Mouse (Mus musculus) lung, postnatal 0 days (tissue): Measurements from ENCODE around the gene Ggt5. TPM values are rescaled to one million over a fixed set of nuclear protein-coding genes. Genes with fewer than 3 reads are reported as not detected.

ENCODE experiments used
- ATAC-seq: fragments of 200-750 bp; cut with Nextera tagmentation; 2 replicates; pipeline ENCODE4 v1.8.0; 2017; ENCODE audit warnings: moderate library complexity
- DNase-seq: peaks from one replicate; pipeline ENCODE4 v3.0.0-alpha.2; 2016; ENCODE audit warnings: low spot score
- H3K27ac ChIP-seq: fragments of 300-500 bp; sonication (generic); 2 replicates; pipeline ENCODE4 v1.5.1; 2014; ENCODE audit warnings: antibody characterized with exemption, mild to moderate bottlenecking, low read length, mixed read lengths
- H3K27me3 ChIP-seq: fragments of 300-500 bp; sonication (generic); replicated peaks from 2 replicates; pipeline ENCODE4 v1.6.1; 2014; ENCODE audit warnings: low read length, mixed read lengths; ENCODE audit not compliant: insufficient read depth
- H3K36me3 ChIP-seq: fragments of 300-500 bp; sonication (generic); 2 replicates; pipeline ENCODE4 v1.6.1; 2014; ENCODE audit warnings: low read length, mixed read lengths; ENCODE audit not compliant: insufficient read depth
- H3K4me1 ChIP-seq: fragments of 300-500 bp; sonication (generic); 2 replicates; pipeline ENCODE4 v1.6.1; 2014; ENCODE audit warnings: antibody characterized with exemption, low read depth, low read length, mixed read lengths; ENCODE audit not compliant: insufficient read depth
- H3K4me2 ChIP-seq: fragments of 300-500 bp; sonication (generic); replicated peaks from 2 replicates; pipeline ENCODE4 v1.6.1; 2014; ENCODE audit warnings: low read depth, mild to moderate bottlenecking, low read length, moderate library complexity, mixed read lengths
- H3K4me3 ChIP-seq: fragments of 300-500 bp; sonication (generic); 2 replicates; pipeline ENCODE4 v1.5.1; 2014; ENCODE audit warnings: low read depth, low read length
- H3K9ac ChIP-seq: fragments of 300-500 bp; sonication (generic); replicated peaks from 2 replicates; pipeline ENCODE4 v1.6.1; 2014; ENCODE audit warnings: low read depth, mild to moderate bottlenecking
- H3K9me3 ChIP-seq: fragments of 300-500 bp; sonication (generic); 2 replicates; pipeline ENCODE4 v1.6.1; 2016; ENCODE audit warnings: low read length, mixed read lengths
- CTCF ChIP-seq: IDR thresholded peaks from 2 replicates; pipeline ENCODE4 v1.5.1; 2016; ENCODE audit warnings: antibody characterized with exemption, mild to moderate bottlenecking
- EP300 ChIP-seq: IDR thresholded peaks from 2 replicates; pipeline ENCODE4 v1.6.1; 2016; ENCODE audit warnings: antibody characterized with exemption, mild to moderate bottlenecking, control low read depth
- WGBS: fragments of 180-500 bp; shearing (Covaris S2); extraction: QIAGEN DNeasy Blood & Tissue Kit; methylation state at CpG from one replicate; pipeline ENCODE4 v1.1.7; 2014; 5-methylcytosine and 5-hydroxymethylcytosine counted together
- polyA plus RNA-seq: library from polyadenylated mRNA; unstranded; fragments of >200 nt; fragmentation: Nextera tagmentation; extraction: Ambion mirVana; gene quantifications from 2 replicates; pipeline ENCODE4 v1.2.1, GENCODE M21; 2015

Ggt5 gene
- polyA plus RNA-seq, 1 experiment from 2014 or later, result 3.4 TPM

DNA sequence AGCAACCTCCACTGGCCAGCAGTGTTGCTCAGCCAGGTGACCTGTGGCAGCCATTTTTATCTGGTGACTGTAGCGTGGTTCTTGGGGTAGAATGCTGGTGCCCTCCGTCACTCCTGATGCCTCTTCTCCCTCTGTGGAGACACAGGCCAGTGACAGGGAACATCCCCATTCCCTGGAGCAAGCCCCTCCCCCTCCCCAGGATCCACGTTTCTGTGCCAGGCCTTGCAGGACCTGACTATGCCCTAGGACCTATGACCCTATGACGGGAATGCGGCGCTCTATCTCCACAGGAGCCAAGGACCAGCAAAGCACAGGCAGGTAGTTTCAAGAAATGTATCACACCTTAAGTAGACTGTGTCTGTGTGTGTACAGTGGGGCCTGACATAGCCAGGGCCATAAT is 59.0 kb downstream of the Ggt5 start:
- ATAC-seq, result no peak
- no peak overlapping the region for H3K9ac ChIP-seq
- H3K4me2 ChIP-seq, result no peak overlapping the region
- WGBS, result 91% methylated on average over 6 of the region's 6 CpGs
- peak overlapping the region; percentile 32; the same call in 1 of the 2 replicates for H3K27ac ChIP-seq
- H3K4me1 ChIP-seq, result peaks cover 10% of the 10 kb centered on the region; the same call in 1 of the 2 replicates
- H3K27me3 ChIP-seq, result no peaks in the 10 kb centered on the region
- no peak overlapping the region for H3K4me3 ChIP-seq
- peaks cover 19% of the 10 kb centered on the region for H3K36me3 ChIP-seq
- no peak for DNase-seq
- no peak for TF ChIP-seq CTCF
- TF ChIP-seq EP300, result no peak
- no peaks in the 10 kb centered on the region for H3K9me3 ChIP-seq

DNA sequence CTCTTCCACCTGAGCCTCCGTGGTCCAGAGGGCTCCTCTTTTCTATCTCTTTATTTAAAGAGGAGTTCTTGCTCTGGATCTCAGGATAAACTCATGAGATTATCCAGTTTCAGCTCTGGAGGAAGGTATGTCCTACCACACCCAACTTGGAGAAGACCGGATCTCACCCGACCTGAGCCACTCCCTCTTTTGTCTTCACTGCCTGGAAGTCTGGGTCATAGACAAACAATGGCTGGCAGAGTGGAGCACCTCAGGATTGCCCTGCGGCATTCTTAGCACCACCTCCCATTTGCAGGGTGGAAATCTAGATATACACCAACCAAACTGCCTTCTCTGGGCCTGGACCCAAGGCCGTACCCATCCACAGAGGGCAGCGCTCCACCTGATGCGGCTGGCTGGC is 59.9 kb downstream of the Ggt5 start:
- peak overlapping the region; percentile 20; the same call in 1 of the 2 replicates for H3K27ac ChIP-seq
- no peak overlapping the region for H3K4me3 ChIP-seq
- H3K27me3 ChIP-seq, result no peaks in the 10 kb centered on the region
- H3K4me2 ChIP-seq, result no peak overlapping the region
- ATAC-seq, result peak; percentile 20; the same call in 1 of the 2 replicates
- 67% methylated on average over 7 of the region's 7 CpGs for WGBS
- peaks cover 7% of the 10 kb centered on the region; the same call in 1 of the 2 replicates for H3K4me1 ChIP-seq
- H3K9ac ChIP-seq, result no peak overlapping the region
- no peaks in the 10 kb centered on the region for H3K9me3 ChIP-seq
- TF ChIP-seq CTCF (no peak), EP300 (0 out of 2 replicates have a peak, but pooled peaks have one; percentile 13)
- peak; percentile 45 for DNase-seq
- H3K36me3 ChIP-seq, result peaks cover 28% of the 10 kb centered on the region

DNA sequence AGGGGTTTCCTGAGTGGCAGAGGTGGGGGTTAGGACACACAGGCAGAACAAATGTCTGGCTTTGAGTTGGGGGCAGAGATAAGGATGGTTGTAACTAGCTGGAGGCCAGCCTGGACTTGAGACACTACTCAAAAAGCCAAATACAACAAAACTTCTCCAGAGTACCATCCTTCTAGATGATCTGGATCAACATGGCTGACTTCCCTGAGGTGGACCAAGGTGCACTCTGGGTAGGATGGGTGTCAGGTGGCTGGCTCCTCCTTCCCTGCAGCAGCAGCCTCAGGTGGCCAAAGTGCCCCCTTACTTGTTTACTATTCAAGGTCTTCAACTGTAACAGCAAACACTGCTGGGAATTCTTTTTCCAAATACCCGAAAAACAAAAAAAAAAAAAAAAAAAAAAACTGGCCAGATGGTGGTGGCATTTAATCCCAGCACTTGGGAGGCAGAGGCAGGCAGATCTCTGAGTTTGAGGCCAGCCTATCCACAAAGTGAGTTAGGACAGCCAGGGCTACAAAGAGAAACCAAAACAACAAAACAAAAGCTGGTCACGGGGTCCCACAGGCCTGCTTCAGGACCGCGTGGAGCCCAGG is 60.4 kb downstream of the Ggt5 start:
- peaks cover 7% of the 10 kb centered on the region; the same call in 1 of the 2 replicates for H3K4me1 ChIP-seq
- no peak overlapping the region for H3K27ac ChIP-seq
- H3K36me3 ChIP-seq, result peaks cover 30% of the 10 kb centered on the region
- no peak overlapping the region for H3K4me2 ChIP-seq
- H3K9ac ChIP-seq, result no peak overlapping the region
- no peak for TF ChIP-seq EP300
- no peak for TF ChIP-seq CTCF
- H3K4me3 ChIP-seq, result no peak overlapping the region
- DNase-seq (no peak), ATAC-seq (no peak)
- no peaks in the 10 kb centered on the region for H3K9me3 ChIP-seq
- 88% methylated on average over 4 of the region's 4 CpGs for WGBS
- no peaks in the 10 kb centered on the region for H3K27me3 ChIP-seq

DNA sequence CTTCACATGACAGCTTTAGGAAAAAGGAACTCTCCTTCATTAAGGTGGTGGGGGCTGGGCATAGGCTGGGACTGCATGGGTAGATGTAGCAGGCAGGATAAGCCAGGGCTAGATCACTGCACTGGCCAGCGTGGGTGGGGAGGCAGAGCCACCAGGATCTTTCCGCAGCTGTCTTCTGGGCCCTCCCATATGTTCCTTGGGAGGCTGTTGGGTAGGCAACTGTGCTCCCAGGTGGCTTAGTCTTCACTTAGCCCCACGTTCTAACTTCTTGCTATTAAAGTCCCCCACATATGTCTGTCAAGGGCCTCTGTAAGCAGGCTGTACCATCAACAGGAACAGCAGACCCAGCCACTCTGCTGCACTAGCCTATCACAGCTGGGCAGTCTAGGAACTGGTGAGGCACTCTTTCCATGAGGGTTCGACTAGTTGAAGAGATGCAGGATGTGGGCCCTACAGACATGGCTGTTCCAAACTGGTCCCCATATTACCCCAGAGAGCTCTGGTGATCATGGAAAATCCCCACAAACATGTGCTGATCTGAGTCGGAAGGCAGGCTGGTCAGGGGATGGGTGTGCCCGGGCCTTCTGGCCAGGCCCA is 61.3 kb downstream of the Ggt5 start:
- Histone ChIP-seq H3K4me3 (no peak overlapping the region), H3K9me3 (no peaks in the 10 kb centered on the region), H3K4me1 (peaks cover 7% of the 10 kb centered on the region; the same call in 1 of the 2 replicates), H3K27me3 (no peaks in the 10 kb centered on the region), H3K4me2 (no peak overlapping the region), H3K36me3 (peaks cover 30% of the 10 kb centered on the region), H3K27ac (no peak overlapping the region), H3K9ac (no peak overlapping the region)
- 86% methylated on average over 6 of the region's 6 CpGs for WGBS
- TF ChIP-seq CTCF (no peak), EP300 (no peak)
- DNase-seq (no peak), ATAC-seq (no peak)

DNA sequence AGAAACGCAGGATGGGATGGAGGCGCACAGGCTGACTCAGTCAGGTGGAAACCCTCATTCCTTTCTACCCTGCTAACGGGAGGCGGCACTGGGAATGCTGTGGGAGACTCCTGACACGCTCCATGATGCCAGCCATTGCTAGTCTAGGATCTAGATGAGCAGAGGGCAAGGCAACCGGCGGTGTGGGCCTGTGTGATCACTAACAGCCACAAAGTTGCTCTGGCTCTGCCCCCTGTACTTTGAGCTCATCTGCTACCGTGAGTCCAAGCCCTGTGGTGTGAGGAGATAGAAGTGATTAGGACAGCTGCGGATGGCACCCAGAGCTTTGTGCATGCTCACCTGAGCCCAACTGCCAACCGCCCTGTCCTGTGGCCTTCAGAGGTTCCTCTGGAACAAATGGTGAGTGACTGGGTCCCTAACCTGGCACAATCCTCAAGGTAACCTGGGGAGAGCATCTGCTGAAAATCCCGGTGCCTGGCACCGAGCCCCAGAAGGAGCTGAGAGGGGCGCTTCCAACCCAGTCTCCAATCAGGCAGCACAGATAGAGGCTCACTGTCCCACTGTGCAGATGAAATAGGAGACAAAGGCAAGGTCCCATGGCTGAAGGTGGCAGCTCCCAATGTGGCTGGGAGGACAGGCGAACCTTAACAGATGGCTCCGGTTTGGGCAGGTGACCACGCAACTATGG is 62.4 kb downstream of the Ggt5 start:
- H3K4me2 ChIP-seq, result no peak overlapping the region
- peaks cover 32% of the 10 kb centered on the region for H3K36me3 ChIP-seq
- no peak for DNase-seq
- ATAC-seq, result no peak
- no peaks in the 10 kb centered on the region for H3K9me3 ChIP-seq
- WGBS, result 95% methylated on average over 16 of the region's 16 CpGs
- peaks cover 7% of the 10 kb centered on the region; the same call in 1 of the 2 replicates for H3K4me1 ChIP-seq
- H3K4me3 ChIP-seq, result no peak overlapping the region
- no peak overlapping the region for H3K9ac ChIP-seq
- H3K27me3 ChIP-seq, result no peaks in the 10 kb centered on the region
- no peak for TF ChIP-seq EP300
- TF ChIP-seq CTCF, result no peak
- H3K27ac ChIP-seq, result no peak overlapping the region

DNA sequence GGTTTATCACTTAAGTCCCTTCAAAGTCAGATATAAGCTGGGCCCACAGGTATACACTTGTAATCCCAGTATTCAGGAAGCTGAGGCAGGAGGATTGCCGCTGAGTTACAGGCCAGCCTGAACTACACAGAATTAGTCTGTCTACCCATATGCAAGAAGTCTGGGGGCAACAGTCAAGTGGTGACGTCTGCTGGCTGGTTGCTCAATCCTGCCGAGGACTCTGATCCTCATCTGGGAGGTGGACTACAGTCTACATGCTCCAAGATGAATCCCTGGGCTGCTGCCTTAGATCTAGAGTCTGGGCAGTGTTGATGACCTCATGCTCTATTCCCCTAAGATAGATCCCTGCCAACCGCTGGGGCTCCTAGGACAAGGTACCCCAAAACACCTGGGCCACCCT is 64.9 kb downstream of the Ggt5 start:
- WGBS, result 82% methylated on average over 4 of the region's 4 CpGs

More for the DNA sequence above, 64.9 kb downstream of the Ggt5 start:
- TF ChIP-seq CTCF, result no peak
- no peak for TF ChIP-seq EP300
- DNase-seq (no peak), ATAC-seq (no peak)
- no peak overlapping the region for H3K9ac ChIP-seq
- no peaks in the 10 kb centered on the region for H3K9me3 ChIP-seq
- no peaks in the 10 kb centered on the region for H3K27me3 ChIP-seq
- H3K4me3 ChIP-seq, result no peak overlapping the region
- no peak overlapping the region for H3K4me2 ChIP-seq
- H3K36me3 ChIP-seq, result peaks cover 49% of the 10 kb centered on the region
- no peak overlapping the region for H3K27ac ChIP-seq
- no peaks in the 10 kb centered on the region; the same call in 1 of the 2 replicates for H3K4me1 ChIP-seq
